Comparison of ENCODE assay signal across 20 mouse cellular contexts in genomic region chr12:50511486-50512225, GRCm38 (mm10).
A peak's percentile ranks its signal among the peaks of the same experiment; 100 is the strongest.
DNase-seq lines count a peak whose midpoint lies in the region; ATAC-seq and TF ChIP-seq lines count a peak whose summit lies in the region.
"Had no signal": no experiment of that assay in that cellular context is flagged by ENCODE, and none has a peak within 500 bp of the region (broad histone marks: within the 10 kb centered on the region; RNA-seq: fewer than 3 reads in every experiment).

No protein-coding gene starts in this region.

- H3K36me3 ChIP-seq in heart, embryonic 12.5 days, result no peaks in the 10 kb centered on the region
- H3K36me3 ChIP-seq in kidney, postnatal 0 days (ENCODE audit: insufficient read depth, low read length), result no peaks in the 10 kb centered on the region
- no peaks in the 10 kb centered on the region for H3K36me3 ChIP-seq in midbrain, embryonic 10.5 days
- H3K36me3 ChIP-seq: forebrain, embryonic 15.5 days; hindbrain, embryonic 13.5 days; liver, embryonic 15.5 days; neural tube, embryonic 15.5 days had no signal

- ATAC-seq in heart, embryonic 12.5 days (ENCODE audit: insufficient number of reproducible peaks, low FRiP score), result no peak
- ATAC-seq in kidney, postnatal 0 days (replicated peaks; ENCODE audit: low FRiP score, low read depth), result no peak
- ATAC-seq: forebrain, embryonic 15.5 days; midbrain, embryonic 16.5 days had no signal

- no peaks in the 10 kb centered on the region for H3K27me3 ChIP-seq in heart, embryonic 12.5 days (replicated peaks)
- H3K27me3 ChIP-seq in kidney, postnatal 0 days (ENCODE audit: insufficient read depth, low read length), result no peaks in the 10 kb centered on the region
- no peaks in the 10 kb centered on the region for H3K27me3 ChIP-seq in midbrain, embryonic 10.5 days (ENCODE audit: low read depth, poor library complexity, severe bottlenecking)
- H3K27me3 ChIP-seq: CH12.LX; forebrain, embryonic 15.5 days; hindbrain, embryonic 13.5 days; liver, embryonic 15.5 days; neural tube, embryonic 15.5 days had no signal

- WGBS in heart, embryonic 12.5 days, result 45% methylated on average over 4 of the region's 4 CpGs
- WGBS in kidney, postnatal 0 days, result 74% methylated on average over 4 of the region's 4 CpGs
- 84% methylated on average over 4 of the region's 4 CpGs for WGBS in midbrain, embryonic 10.5 days

- H3K4me2 ChIP-seq in heart, embryonic 12.5 days, result no peak overlapping the region
- no peak overlapping the region for H3K4me2 ChIP-seq in kidney, postnatal 0 days (ENCODE audit: low read length)
- H3K4me2 ChIP-seq: forebrain, embryonic 15.5 days; hindbrain, embryonic 13.5 days; liver, embryonic 15.5 days; neural tube, embryonic 15.5 days had no signal

- no peak for TF ChIP-seq CTCF in kidney, postnatal 0 days (IDR thresholded peaks at IDR 0.05; ENCODE audit: low read depth)

- H3K27ac ChIP-seq in heart, embryonic 12.5 days (ENCODE audit: poor library complexity, severe bottlenecking), result no peak overlapping the region
- no peak overlapping the region for H3K27ac ChIP-seq in kidney, postnatal 0 days
- peak overlapping the region; percentile 71 for H3K27ac ChIP-seq in brown adipose tissue, adult 24 weeks (replicated peaks; ENCODE audit: low read depth, low read length)
- H3K27ac ChIP-seq in midbrain, embryonic 10.5 days (replicated peaks), result no peak overlapping the region
- H3K27ac ChIP-seq: forebrain, embryonic 15.5 days; hindbrain, embryonic 13.5 days; liver, embryonic 15.5 days; neural tube, embryonic 15.5 days had no signal

- no peak overlapping the region for H3K4me3 ChIP-seq in heart, embryonic 12.5 days
- no peak overlapping the region for H3K4me3 ChIP-seq in kidney, postnatal 0 days (replicated peaks; ENCODE audit: low read depth, low read length)
- no peak overlapping the region for H3K4me3 ChIP-seq in brown adipose tissue, adult 24 weeks (ENCODE audit: insufficient read depth, low read depth, low read length)
- H3K4me3 ChIP-seq in midbrain, embryonic 10.5 days, result no peak overlapping the region
- H3K4me3 ChIP-seq: forebrain, embryonic 15.5 days; hindbrain, embryonic 13.5 days; liver, embryonic 15.5 days; neural tube, embryonic 15.5 days had no signal

- H3K4me1 ChIP-seq in heart, embryonic 12.5 days (replicated peaks), result peaks cover 9% of the 10 kb centered on the region
- no peaks in the 10 kb centered on the region for H3K4me1 ChIP-seq in kidney, postnatal 0 days (replicated peaks; ENCODE audit: insufficient read depth, low read length)
- H3K4me1 ChIP-seq in brown adipose tissue, adult 24 weeks (ENCODE audit: control insufficient read depth, insufficient read depth, insufficient read length, low read length), result peaks cover 9% of the 10 kb centered on the region
- H3K4me1 ChIP-seq in midbrain, embryonic 10.5 days, result 0 out of 2 replicates have a peak, but pooled peaks cover 4% of the 10 kb centered on the region
- H3K4me1 ChIP-seq: forebrain, embryonic 15.5 days; hindbrain, embryonic 13.5 days; liver, embryonic 15.5 days; neural tube, embryonic 15.5 days had no signal

- H3K9me3 ChIP-seq in heart, embryonic 12.5 days (replicated peaks), result no peaks in the 10 kb centered on the region
- no peaks in the 10 kb centered on the region for H3K9me3 ChIP-seq in kidney, postnatal 0 days (replicated peaks; ENCODE audit: low read length)
- no peaks in the 10 kb centered on the region for H3K9me3 ChIP-seq in midbrain, embryonic 10.5 days (replicated peaks)
- H3K9me3 ChIP-seq: forebrain, embryonic 15.5 days; hindbrain, embryonic 13.5 days; liver, embryonic 15.5 days; neural tube, embryonic 15.5 days had no signal

- DNase-seq in heart, adult 18-20 months, result peak; percentile 36 to 66
- DNase-seq in kidney, postnatal 0 days (ENCODE audit: low spot score), result peak; percentile 9
- no peak for DNase-seq in kidney, adult 11 months
- DNase-seq in heart, postnatal 14 days, result peak; percentile 7 to 11
- no peak for DNase-seq in midbrain, embryonic 10.5 days (ENCODE audit: low spot score)
- DNase-seq: adrenal gland, postnatal 25 days; cerebellum, adult 11-12 months; cerebellum, postnatal 25 days; embryo, embryonic 11 days; spleen, adult 18-20 months; thymus, adult 18-20 months; thymus, postnatal 4 days had no signal

- no peak overlapping the region for H3K9ac ChIP-seq in heart, embryonic 12.5 days
- no peak overlapping the region for H3K9ac ChIP-seq in kidney, postnatal 0 days (ENCODE audit: low read depth, low read length)
- H3K9ac ChIP-seq: forebrain, embryonic 15.5 days; hindbrain, embryonic 13.5 days; liver, embryonic 15.5 days; neural tube, embryonic 15.5 days had no signal

- intact Hi-C loops in heart, postnatal 14 days (cut with DNase I), result loop anchor here (5.0 kb wide), 1 partner anchor 136 kb away; the partner anchor contains the start of gene Prkd1

Comparison
In these comparisons a context has a peak if more than half of its experiments do, and no peak if none do; other contexts are left out.
1. DNase-seq: peak in heart, adult 18-20 months (2 of 2), kidney, postnatal 0 days (single experiment) and heart, postnatal 14 days (2 of 2); none in kidney, adult 11 months (single experiment) and midbrain, embryonic 10.5 days (single experiment).